In the genomic region with DNA sequence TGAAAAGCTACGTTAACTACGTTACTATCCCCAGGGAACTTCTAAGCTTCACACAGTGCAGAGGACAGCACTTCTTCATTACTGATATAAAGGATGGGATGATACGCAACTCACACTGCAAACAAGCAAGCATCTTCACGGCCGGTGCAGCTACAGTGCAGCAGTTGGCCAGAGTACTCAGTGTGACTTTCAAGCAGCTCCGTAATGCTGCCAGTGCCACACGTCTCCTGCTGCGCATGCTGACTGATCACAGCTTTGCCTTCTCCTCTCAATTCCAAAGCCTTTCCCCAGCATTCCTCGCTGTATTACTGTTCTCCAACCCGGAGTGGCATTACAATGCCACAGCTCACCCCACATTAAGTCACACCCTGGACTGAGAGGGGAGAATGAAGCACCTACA, we compare ENCODE assay signal across 27 mouse cellular contexts. TPM values are rescaled to one million over a fixed set of nuclear protein-coding genes. Genes with fewer than 3 reads are reported as not detected.
DNase-seq lines count a peak whose midpoint lies in the region; ATAC-seq and TF ChIP-seq lines count a peak whose summit lies in the region.
"Had no signal": no experiment of that assay in that cellular context is flagged by ENCODE, and none has a peak within 500 bp of the region (broad histone marks: within the 10 kb centered on the region; RNA-seq: fewer than 3 reads in every experiment).

No protein-coding gene starts in this region.

- H3K4me3 ChIP-seq in spleen, adult 2 months (ENCODE audit: extremely low read depth, insufficient read depth, insufficient read length): peak overlapping the region; percentile 44
- H3K4me3 ChIP-seq in kidney, embryonic 15.5 days (replicated peaks): no peak overlapping the region
- H3K4me3 ChIP-seq: forebrain, embryonic 12.5 days; gastrocnemius, adult 2 months; limb, embryonic 13.5 days; midbrain, embryonic 12.5 days; neural tube, embryonic 12.5 days had no signal

- no peak for TF ChIP-seq CTCF in spleen, adult 2 months (IDR thresholded peaks at IDR 0.05; ENCODE audit: extremely low read depth, insufficient read depth, insufficient read length, insufficient replicate concordance)

- no peak for DNase-seq in spleen, adult 2 months (ENCODE audit: low read depth in 1 of 2, low spot score in 2 of 2)
- no peak for DNase-seq in spleen, postnatal 10 days (ENCODE audit: low spot score in 2 of 2)
- peak; percentile 45 for DNase-seq in R1 (ENCODE audit: low read depth, low spot score)
- no peak for DNase-seq in left cerebral cortex, adult 18-20 months (ENCODE audit: low spot score in 2 of 2)
- DNase-seq in adrenal gland, adult 18-20 months (ENCODE audit: low spot score in 2 of 2): no peak
- DNase-seq: adrenal gland, postnatal 36 days; B cell, adult 2 months; cerebellum, adult 2 months; gastrocnemius, adult 2 months; heart, postnatal 10 days; lung, adult 2 months; lung, postnatal 36 days; right cerebral cortex, adult 18-20 months; spleen, adult 18-20 months; thymus, postnatal 36 days had no signal

- H3K4me1 ChIP-seq in spleen, adult 2 months (ENCODE audit: control insufficient read depth, insufficient read depth, insufficient read length): peaks cover 3% of the 10 kb centered on the region; the same call in 1 of the 2 replicates
- H3K4me1 ChIP-seq in kidney, embryonic 15.5 days: peaks cover 3% of the 10 kb centered on the region

- no peak overlapping the region for H3K4me2 ChIP-seq in kidney, embryonic 15.5 days
- H3K4me2 ChIP-seq: forebrain, embryonic 12.5 days; heart, embryonic 11.5 days; limb, embryonic 13.5 days; midbrain, embryonic 12.5 days; neural tube, embryonic 12.5 days had no signal

- H3K36me3 ChIP-seq in spleen, adult 2 months (ENCODE audit: control insufficient read depth, insufficient read depth, low read length): peaks cover 21% of the 10 kb centered on the region
- H3K36me3 ChIP-seq in kidney, embryonic 15.5 days: peaks cover 49% of the 10 kb centered on the region

- ATAC-seq in granulocyte monocyte progenitor cell, adult 5-6 weeks (replicated peaks; ENCODE audit: poor library complexity, severe bottlenecking): peak; percentile 3; the same call in 1 of the 2 replicates
- ATAC-seq in kidney, embryonic 15.5 days (replicated peaks; ENCODE audit: low FRiP score): no peak
- ATAC-seq: Patski had no signal

- H3K9me3 ChIP-seq in kidney, embryonic 15.5 days (replicated peaks): no peaks in the 10 kb centered on the region
- H3K9me3 ChIP-seq: forebrain, embryonic 12.5 days; limb, embryonic 13.5 days; midbrain, embryonic 12.5 days; neural tube, embryonic 12.5 days had no signal

- H3K9ac ChIP-seq in kidney, embryonic 15.5 days: no peak overlapping the region
- H3K9ac ChIP-seq: forebrain, embryonic 12.5 days; limb, embryonic 13.5 days; midbrain, embryonic 12.5 days; neural tube, embryonic 12.5 days had no signal

- WGBS in spleen, adult 2 months: 76% methylated on average over 10 of the region's 10 CpGs
- WGBS in kidney, embryonic 15.5 days: 93% methylated on average over 10 of the region's 10 CpGs

- no peak for TF ChIP-seq POLR2A in spleen, adult 2 months (IDR thresholded peaks at IDR 0.05; ENCODE audit: low read depth, low read length)

- H3K27ac ChIP-seq in spleen, adult 2 months (ENCODE audit: insufficient read depth, low read length): peak overlapping the region; percentile 77
- no peak overlapping the region for H3K27ac ChIP-seq in kidney, embryonic 15.5 days
- H3K27ac ChIP-seq: forebrain, embryonic 12.5 days; gastrocnemius, adult 2 months; limb, embryonic 13.5 days; midbrain, embryonic 12.5 days; neural tube, embryonic 12.5 days had no signal

- H3K27me3 ChIP-seq in spleen, adult 2 months (ENCODE audit: control insufficient read depth, insufficient read depth, low read length): no peaks in the 10 kb centered on the region
- H3K27me3 ChIP-seq in kidney, embryonic 15.5 days: no peaks in the 10 kb centered on the region
- H3K27me3 ChIP-seq: forebrain, embryonic 12.5 days; limb, embryonic 13.5 days; midbrain, embryonic 12.5 days; neural tube, embryonic 12.5 days; Patski had no signal

RNA-seq across cellular contexts. Expression of a gene that starts 6.3 kb away (rescaled TPM):
- polyA plus RNA-seq in spleen, adult 2 months (2012; rRNA removed): 4.6 and 7.7 TPM in 2 replicates
- 17.0 and 24.8 TPM in 2 replicates for total RNA-seq in granulocyte monocyte progenitor cell, adult 5-6 weeks (2014; fragmentation: Nextera tagmentation)
- 42.7 and 42.8 TPM in 2 replicates for total RNA-seq in granulocyte monocyte progenitor cell, adult 5-6 weeks (2017)
- polyA plus RNA-seq in kidney, embryonic 15.5 days (2015; fragmentation: Nextera tagmentation; extraction: Ambion mirVana): 47.2 and 47.8 TPM in 2 replicates
- 100 to 1,000 TPM; 107 to 111 TPM for total RNA-seq in left cerebral cortex, adult 18-20 months (2021)
- total RNA-seq in adrenal gland, adult 18-20 months (2021): 10 to 100 TPM; 55.2 to 63.1 TPM

RNA-seq across cellular contexts. Expression of a gene that starts 24.7 kb away (rescaled TPM):
- 9.0 and 10.5 TPM in 2 replicates for polyA plus RNA-seq in spleen, adult 2 months (2012; rRNA removed)
- total RNA-seq in granulocyte monocyte progenitor cell, adult 5-6 weeks (2014; fragmentation: Nextera tagmentation): 41.2 and 45.9 TPM in 2 replicates
- 103 and 109 TPM in 2 replicates for total RNA-seq in granulocyte monocyte progenitor cell, adult 5-6 weeks (2017)
- 66.0 and 66.3 TPM in 2 replicates for polyA plus RNA-seq in kidney, embryonic 15.5 days (2015; fragmentation: Nextera tagmentation; extraction: Ambion mirVana)
- 10 to 100 TPM; 51.4 to 55.0 TPM for total RNA-seq in left cerebral cortex, adult 18-20 months (2021)
- total RNA-seq in adrenal gland, adult 18-20 months (2021): 10 to 100 TPM; 50.0 to 62.7 TPM

RNA-seq across cellular contexts. Expression of a gene that starts 44.8 kb away (rescaled TPM):
- 0.79 and 1.1 TPM in 2 replicates for polyA plus RNA-seq in spleen, adult 2 months (2012; rRNA removed)
- not detected in 2 replicates for total RNA-seq in granulocyte monocyte progenitor cell, adult 5-6 weeks (2014; fragmentation: Nextera tagmentation)
- 0.15 and 1.4 TPM in 2 replicates for total RNA-seq in granulocyte monocyte progenitor cell, adult 5-6 weeks (2017)
- polyA plus RNA-seq in kidney, embryonic 15.5 days (2015; fragmentation: Nextera tagmentation; extraction: Ambion mirVana): 0.09 and 0.29 TPM in 2 replicates
- total RNA-seq in left cerebral cortex, adult 18-20 months (2021): not detected
- not detected for total RNA-seq in adrenal gland, adult 18-20 months (2021)
- total RNA-seq: adrenal gland, postnatal 36 days; gastrocnemius, adult 2 months; heart, postnatal 10 days; layer of hippocampus, postnatal 14 days; left cerebral cortex, postnatal 14 days had no signal
- polyA plus RNA-seq: cerebellum, adult 2 months; forebrain, embryonic 12.5 days; heart, embryonic 11.5 days; hindbrain, embryonic 11.5 days; intestine, embryonic 14.5 days; limb, embryonic 13.5 days; midbrain, embryonic 12.5 days; neural tube, embryonic 12.5 days had no signal
